Mouse (Mus musculus): ENCODE measurements around the gene Vamp1. TPM values are rescaled to one million over a fixed set of nuclear protein-coding genes. Genes with fewer than 3 reads are reported as not detected.

Gene Vamp1
- polyA plus RNA-seq, 1 experiment from 2014 or later: 2.6 TPM

- Histone ChIP-seq H3K9me3 (ENCODE audit: control insufficient read depth, low read length) (no peaks in the 10 kb centered on the region; the same call in 1 of the 2 replicates), H3K4me3 (ENCODE audit: control insufficient read depth in 1 of 2, insufficient read depth in 1 of 2, low read depth in 1 of 2, low read length in 2 of 2) (no peak overlapping the region), H3K4me1 (ENCODE audit: control insufficient read depth in 2 of 2, insufficient read depth in 2 of 2, low read length in 2 of 2) (peaks cover 0 to 4% of the 10 kb centered on the region in 2 experiments; a peak in 1 of 4 replicates), H3K9ac (ENCODE audit: low read length) (no peak overlapping the region), H3K27me3 (ENCODE audit: control insufficient read depth, insufficient read depth, low read length) (peaks cover 10% of the 10 kb centered on the region; the same call in 1 of the 2 replicates), H3K4me2 (ENCODE audit: low read length) (no peak overlapping the region), H3K27ac (replicated peaks in 1 of 2; ENCODE audit: control insufficient read depth in 1 of 2, insufficient read depth in 1 of 2, low read depth in 2 of 2, low read length in 2 of 2) (no peak overlapping the region), H3K36me3 (ENCODE audit: control insufficient read depth, insufficient read depth, low read length) (no peaks in the 10 kb centered on the region)
- 75% methylated on average over 6 of the region's 6 CpGs for WGBS
- no peak for ATAC-seq (ENCODE audit: insufficient number of reproducible peaks, insufficient read depth, low FRiP score, low read depth)
Observed at GRCm38 (mm10) chr6:125213715-125214114, 1.6 kb upstream of the Vamp1 start.

DNA sequence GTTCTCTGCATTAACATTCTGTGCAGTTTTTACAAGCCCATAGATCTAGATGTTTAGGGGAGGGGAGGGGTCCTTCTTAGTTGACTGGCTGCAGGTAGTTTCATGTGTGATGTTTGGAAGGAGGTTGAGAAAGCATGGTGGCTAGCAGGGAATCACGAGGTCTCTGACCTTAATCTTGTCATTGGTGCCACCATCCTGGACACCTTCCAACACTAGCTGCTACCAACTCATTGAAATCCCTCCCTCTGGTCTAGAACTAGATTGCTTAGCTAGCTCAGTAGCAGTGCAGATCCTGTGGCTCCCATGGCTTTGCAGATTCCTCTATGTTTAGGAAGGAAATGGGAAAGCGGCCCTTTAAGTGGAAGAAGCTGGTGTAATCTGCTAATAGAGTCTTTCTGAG, 1.5 kb downstream of the Vamp1 start:
- ATAC-seq (ENCODE audit: insufficient number of reproducible peaks, insufficient read depth, low FRiP score, low read depth): no peak
- Histone ChIP-seq H3K36me3 (ENCODE audit: control insufficient read depth, insufficient read depth, low read length) (peaks cover 15% of the 10 kb centered on the region; the same call in 1 of the 2 replicates), H3K4me3 (ENCODE audit: control insufficient read depth in 1 of 2, insufficient read depth in 1 of 2, low read depth in 1 of 2, low read length in 2 of 2) (no peak overlapping the region), H3K4me1 (ENCODE audit: control insufficient read depth in 2 of 2, insufficient read depth in 2 of 2, low read length in 2 of 2) (peaks cover 0 to 4% of the 10 kb centered on the region in 2 experiments; a peak in 1 of 4 replicates), H3K27me3 (ENCODE audit: control insufficient read depth, insufficient read depth, low read length) (peaks cover 10% of the 10 kb centered on the region; the same call in 1 of the 2 replicates), H3K27ac (replicated peaks in 1 of 2; ENCODE audit: control insufficient read depth in 1 of 2, insufficient read depth in 1 of 2, low read depth in 2 of 2, low read length in 2 of 2) (no peak overlapping the region), H3K9me3 (ENCODE audit: control insufficient read depth, low read length) (no peaks in the 10 kb centered on the region), H3K4me2 (ENCODE audit: low read length) (no peak overlapping the region; the same call in 1 of the 2 replicates), H3K9ac (ENCODE audit: low read length) (no peak overlapping the region)
- WGBS: 46% methylated on average over 2 of the region's 2 CpGs

- H3K27ac ChIP-seq (replicated peaks in 1 of 2; ENCODE audit: control insufficient read depth in 1 of 2, insufficient read depth in 1 of 2, low read depth in 2 of 2, low read length in 2 of 2): no peak overlapping the region
- H3K27me3 ChIP-seq (ENCODE audit: control insufficient read depth, insufficient read depth, low read length): peaks cover 10% of the 10 kb centered on the region; the same call in 1 of the 2 replicates
- H3K9ac ChIP-seq (ENCODE audit: low read length): no peak overlapping the region
- no peak for ATAC-seq (ENCODE audit: insufficient number of reproducible peaks, insufficient read depth, low FRiP score, low read depth)
- no peak overlapping the region for H3K4me2 ChIP-seq (ENCODE audit: low read length)
- peaks cover 15% of the 10 kb centered on the region; the same call in 1 of the 2 replicates for H3K36me3 ChIP-seq (ENCODE audit: control insufficient read depth, insufficient read depth, low read length)
- no peaks in the 10 kb centered on the region for H3K9me3 ChIP-seq (ENCODE audit: control insufficient read depth, low read length)
- peaks cover 0 to 7% of the 10 kb centered on the region in 2 experiments; a peak in 2 of 4 replicates for H3K4me1 ChIP-seq (ENCODE audit: control insufficient read depth in 2 of 2, insufficient read depth in 2 of 2, low read length in 2 of 2)
- no peak overlapping the region for H3K4me3 ChIP-seq (ENCODE audit: control insufficient read depth in 1 of 2, insufficient read depth in 1 of 2, low read depth in 1 of 2, low read length in 2 of 2)
- WGBS: 83% methylated on average over 11 of the region's 11 CpGs
Observed at GRCm38 (mm10) chr6:125217899-125218298, 2.5 kb downstream of the Vamp1 start.

- no peak for ATAC-seq (ENCODE audit: insufficient number of reproducible peaks, insufficient read depth, low FRiP score, low read depth)
- H3K36me3 ChIP-seq (ENCODE audit: control insufficient read depth, insufficient read depth, low read length): peaks cover 22% of the 10 kb centered on the region
- peaks cover 0 to 7% of the 10 kb centered on the region in 2 experiments; a peak in 2 of 4 replicates for H3K4me1 ChIP-seq (ENCODE audit: control insufficient read depth in 2 of 2, insufficient read depth in 2 of 2, low read length in 2 of 2)
- H3K4me2 ChIP-seq (ENCODE audit: low read length): no peak overlapping the region
- no peaks in the 10 kb centered on the region for H3K9me3 ChIP-seq (ENCODE audit: control insufficient read depth, low read length)
- peaks cover 1% of the 10 kb centered on the region; the same call in 1 of the 2 replicates for H3K27me3 ChIP-seq (ENCODE audit: control insufficient read depth, insufficient read depth, low read length)
- 76% methylated on average over 4 of the region's 4 CpGs for WGBS
- H3K9ac ChIP-seq (ENCODE audit: low read length): no peak overlapping the region
- no peak overlapping the region for H3K27ac ChIP-seq (replicated peaks in 1 of 2; ENCODE audit: control insufficient read depth in 1 of 2, insufficient read depth in 1 of 2, low read depth in 2 of 2, low read length in 2 of 2)
- no peak overlapping the region for H3K4me3 ChIP-seq (ENCODE audit: control insufficient read depth in 1 of 2, insufficient read depth in 1 of 2, low read depth in 1 of 2, low read length in 2 of 2)
Observed at GRCm38 (mm10) chr6:125218963-125219362, 3.6 kb downstream of the Vamp1 start.

- Histone ChIP-seq H3K36me3 (ENCODE audit: control insufficient read depth, insufficient read depth, low read length) (peaks cover 25% of the 10 kb centered on the region), H3K9ac (ENCODE audit: low read length) (no peak overlapping the region), H3K27ac (replicated peaks in 1 of 2; ENCODE audit: control insufficient read depth in 1 of 2, insufficient read depth in 1 of 2, low read depth in 2 of 2, low read length in 2 of 2) (no peak overlapping the region), H3K9me3 (ENCODE audit: control insufficient read depth, low read length) (no peaks in the 10 kb centered on the region), H3K27me3 (ENCODE audit: control insufficient read depth, insufficient read depth, low read length) (no peaks in the 10 kb centered on the region), H3K4me3 (ENCODE audit: control insufficient read depth in 1 of 2, insufficient read depth in 1 of 2, low read depth in 1 of 2, low read length in 2 of 2) (no peak overlapping the region), H3K4me1 (ENCODE audit: control insufficient read depth in 2 of 2, insufficient read depth in 2 of 2, low read length in 2 of 2) (peaks cover 0 to 4% of the 10 kb centered on the region in 2 experiments; a peak in 2 of 4 replicates), H3K4me2 (ENCODE audit: low read length) (no peak overlapping the region)
- no peak for ATAC-seq (ENCODE audit: insufficient number of reproducible peaks, insufficient read depth, low FRiP score, low read depth)
- WGBS: 88% methylated on average over 20 of the region's 20 CpGs
Observed at GRCm38 (mm10) chr6:125221115-125221745, 5.9 kb downstream of the Vamp1 start.

DNA sequence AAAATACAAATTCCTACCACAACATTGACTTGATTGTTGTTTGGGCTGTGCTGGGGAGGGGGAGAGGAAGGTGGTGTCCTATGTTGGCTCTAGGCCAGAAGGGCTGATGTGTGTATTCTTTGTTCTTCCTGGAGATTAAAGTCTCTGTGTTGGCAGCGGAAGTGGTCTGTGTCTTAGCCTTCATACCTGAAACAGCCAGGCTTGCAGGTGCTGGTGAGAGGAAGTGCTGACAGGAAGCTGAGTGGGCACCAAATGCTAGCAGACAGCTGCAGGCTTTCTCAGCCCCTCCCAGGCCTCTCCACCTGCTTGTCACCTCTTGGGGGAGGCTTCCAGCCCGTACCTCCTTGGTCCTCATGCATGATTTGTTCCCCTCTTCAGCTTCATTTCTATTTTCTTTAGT, 6.8 kb downstream of the Vamp1 start:
- H3K4me2 ChIP-seq (ENCODE audit: low read length): no peak overlapping the region
- 37% methylated on average over 2 of the region's 2 CpGs for WGBS
- H3K27ac ChIP-seq (replicated peaks in 1 of 2; ENCODE audit: control insufficient read depth in 1 of 2, insufficient read depth in 1 of 2, low read depth in 2 of 2, low read length in 2 of 2): no peak overlapping the region
- H3K27me3 ChIP-seq (ENCODE audit: control insufficient read depth, insufficient read depth, low read length): no peaks in the 10 kb centered on the region
- H3K9ac ChIP-seq (ENCODE audit: low read length): no peak overlapping the region
- peaks cover 25% of the 10 kb centered on the region for H3K36me3 ChIP-seq (ENCODE audit: control insufficient read depth, insufficient read depth, low read length)
- no peaks in the 10 kb centered on the region for H3K9me3 ChIP-seq (ENCODE audit: control insufficient read depth, low read length)
- no peak overlapping the region for H3K4me3 ChIP-seq (ENCODE audit: control insufficient read depth in 1 of 2, insufficient read depth in 1 of 2, low read depth in 1 of 2, low read length in 2 of 2)
- H3K4me1 ChIP-seq (ENCODE audit: control insufficient read depth in 2 of 2, insufficient read depth in 2 of 2, low read length in 2 of 2): peaks cover 0 to 3% of the 10 kb centered on the region in 2 experiments; a peak in 1 of 4 replicates
- ATAC-seq (ENCODE audit: insufficient number of reproducible peaks, insufficient read depth, low FRiP score, low read depth): no peak

DNA sequence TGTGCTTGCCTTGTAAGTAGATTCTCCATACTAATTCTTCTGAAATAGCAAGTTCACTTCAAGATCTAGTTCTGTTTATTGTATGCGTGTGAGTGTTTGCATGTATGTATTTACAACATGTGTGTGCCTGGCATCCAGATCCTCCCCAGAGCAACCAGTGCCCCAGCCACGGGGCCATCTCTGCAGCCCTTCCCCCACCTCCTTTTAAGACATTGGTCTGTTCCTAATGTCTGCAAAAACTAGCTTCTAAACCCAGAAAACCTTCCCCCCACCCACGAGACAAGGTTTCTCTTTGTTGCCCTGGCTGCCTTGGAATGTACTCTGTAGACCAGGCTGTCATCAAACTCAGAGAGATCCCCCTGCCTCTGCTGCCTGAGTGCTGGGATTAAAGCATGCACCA, 7.2 kb downstream of the Vamp1 start:
- Histone ChIP-seq H3K4me1 (ENCODE audit: control insufficient read depth in 2 of 2, insufficient read depth in 2 of 2, low read length in 2 of 2) (peaks cover 0 to 3% of the 10 kb centered on the region in 2 experiments; a peak in 1 of 4 replicates), H3K4me2 (ENCODE audit: low read length) (no peak overlapping the region), H3K9me3 (ENCODE audit: control insufficient read depth, low read length) (no peaks in the 10 kb centered on the region), H3K27ac (replicated peaks in 1 of 2; ENCODE audit: control insufficient read depth in 1 of 2, insufficient read depth in 1 of 2, low read depth in 2 of 2, low read length in 2 of 2) (no peak overlapping the region), H3K9ac (ENCODE audit: low read length) (no peak overlapping the region), H3K27me3 (ENCODE audit: control insufficient read depth, insufficient read depth, low read length) (no peaks in the 10 kb centered on the region), H3K36me3 (ENCODE audit: control insufficient read depth, insufficient read depth, low read length) (peaks cover 25% of the 10 kb centered on the region), H3K4me3 (ENCODE audit: control insufficient read depth in 1 of 2, insufficient read depth in 1 of 2, low read depth in 1 of 2, low read length in 2 of 2) (no peak overlapping the region)
- 71% methylated on average over 3 of the region's 3 CpGs for WGBS
- ATAC-seq (ENCODE audit: insufficient number of reproducible peaks, insufficient read depth, low FRiP score, low read depth): no peak
